Mouse (Mus musculus) embryonic facial prominence, embryonic 15.5 days (tissue): ENCODE measurements around the gene Il1rn. TPM values are rescaled to one million over a fixed set of nuclear protein-coding genes. Genes with fewer than 3 reads are reported as not detected.

ENCODE experiments used
- ATAC-seq: fragments of 200-750 bp; cut with Nextera tagmentation; 2 replicates; pipeline ENCODE4 v1.8.0; 2017; ENCODE audit warnings: low read depth, moderate TSS enrichment; ENCODE audit not compliant: insufficient number of reproducible peaks, low FRiP score, low TSS enrichment
- H3K27ac ChIP-seq: fragments of 300-500 bp; sonication (generic); replicated peaks from 2 replicates; pipeline ENCODE4 v1.5.1; 2015; ENCODE audit warnings: mild to moderate bottlenecking, inconsistent platforms
- H3K27me3 ChIP-seq: fragments of 300-500 bp; sonication (generic); 2 replicates; pipeline ENCODE4 v1.6.1; 2015; ENCODE audit warnings: inconsistent platforms
- H3K36me3 ChIP-seq: fragments of 300-500 bp; sonication (generic); 2 replicates; pipeline ENCODE4 v1.6.1; 2015; ENCODE audit warnings: mild to moderate bottlenecking, inconsistent platforms
- H3K4me1 ChIP-seq: fragments of 300-500 bp; sonication (generic); 2 replicates; pipeline ENCODE4 v1.6.1; 2015; ENCODE audit warnings: inconsistent platforms
- H3K4me2 ChIP-seq: fragments of 300-500 bp; sonication (generic); replicated peaks from 2 replicates; pipeline ENCODE4 v1.6.1; 2015; ENCODE audit warnings: mild to moderate bottlenecking, inconsistent platforms
- H3K4me3 ChIP-seq: fragments of 300-500 bp; sonication (generic); replicated peaks from 2 replicates; pipeline ENCODE4 v1.5.1; 2015; ENCODE audit warnings: mild to moderate bottlenecking, inconsistent platforms
- H3K9ac ChIP-seq: fragments of 300-500 bp; sonication (generic); 2 replicates; pipeline ENCODE4 v1.6.1; 2015; ENCODE audit warnings: inconsistent platforms
- H3K9me3 ChIP-seq: fragments of 300-500 bp; sonication (generic); replicated peaks from 2 replicates; pipeline ENCODE4 v1.6.1; 2016; ENCODE audit warnings: inconsistent platforms
- WGBS: fragments of 180-500 bp; shearing (Covaris S2); methylation state at CpG from one replicate; pipeline ENCODE4 v1.1.7; 2015; 5-methylcytosine and 5-hydroxymethylcytosine counted together
- polyA plus RNA-seq: library from polyadenylated mRNA; unstranded; fragments of >200 nt; fragmentation: Nextera tagmentation; extraction: Ambion mirVana; gene quantifications from 2 replicates; pipeline ENCODE4 v1.2.1, GENCODE M21; 2015

The Il1rn gene
- polyA plus RNA-seq, 1 experiment from 2014 or later, result 11.9 TPM

GRCm38 (mm10) chr2:24382456-24383230 lies 46.0 kb downstream of the Il1rn start:
- Histone ChIP-seq H3K9me3 (no peaks in the 10 kb centered on the region), H3K27me3 (no peaks in the 10 kb centered on the region), H3K9ac (no peak overlapping the region), H3K4me3 (no peak overlapping the region), H3K4me2 (no peak overlapping the region), H3K36me3 (no peaks in the 10 kb centered on the region), H3K4me1 (0 out of 2 replicates have a peak, but pooled peaks cover 3% of the 10 kb centered on the region), H3K27ac (no peak overlapping the region)
- 66% methylated on average over 9 of the region's 9 CpGs for WGBS
- no peak for ATAC-seq

GRCm38 (mm10) chr2:24383636-24384035 lies 47.0 kb downstream of the Il1rn start:
- H3K27ac ChIP-seq, result no peak overlapping the region
- no peaks in the 10 kb centered on the region for H3K27me3 ChIP-seq
- 0 out of 2 replicates have a peak, but pooled peaks cover 3% of the 10 kb centered on the region for H3K4me1 ChIP-seq
- H3K36me3 ChIP-seq, result no peaks in the 10 kb centered on the region
- no peak for ATAC-seq
- no peak overlapping the region for H3K9ac ChIP-seq
- H3K9me3 ChIP-seq, result no peaks in the 10 kb centered on the region
- WGBS, result 66% methylated on average over 3 of the region's 3 CpGs
- H3K4me2 ChIP-seq, result no peak overlapping the region
- H3K4me3 ChIP-seq, result no peak overlapping the region

GRCm38 (mm10) chr2:24384393-24384792 lies 47.7 kb downstream of the Il1rn start:
- H3K27ac ChIP-seq, result no peak overlapping the region
- no peaks in the 10 kb centered on the region for H3K27me3 ChIP-seq
- H3K36me3 ChIP-seq, result no peaks in the 10 kb centered on the region
- no peak for ATAC-seq
- H3K9me3 ChIP-seq, result no peaks in the 10 kb centered on the region
- H3K4me3 ChIP-seq, result no peak overlapping the region
- no peak overlapping the region for H3K9ac ChIP-seq
- H3K4me1 ChIP-seq, result 0 out of 2 replicates have a peak, but pooled peaks cover 3% of the 10 kb centered on the region
- no peak overlapping the region for H3K4me2 ChIP-seq

- ATAC-seq, result peak; percentile 45
- Histone ChIP-seq H3K36me3 (no peaks in the 10 kb centered on the region), H3K27ac (no peak overlapping the region), H3K4me3 (no peak overlapping the region), H3K9me3 (no peaks in the 10 kb centered on the region), H3K9ac (no peak overlapping the region), H3K4me2 (no peak overlapping the region), H3K27me3 (no peaks in the 10 kb centered on the region), H3K4me1 (0 out of 2 replicates have a peak, but pooled peaks cover 3% of the 10 kb centered on the region)
- 70% methylated on average over 14 of the region's 14 CpGs for WGBS
These were observed 48.7 kb downstream of the Il1rn start for GRCm38 (mm10) chr2:24385111-24385961.

GRCm38 (mm10) chr2:24386158-24386963 lies 49.7 kb downstream of the Il1rn start:
- no peaks in the 10 kb centered on the region for H3K9me3 ChIP-seq
- no peak overlapping the region for H3K4me3 ChIP-seq
- H3K4me2 ChIP-seq, result no peak overlapping the region
- H3K27ac ChIP-seq, result no peak overlapping the region
- no peaks in the 10 kb centered on the region for H3K36me3 ChIP-seq
- H3K4me1 ChIP-seq, result 0 out of 2 replicates have a peak, but pooled peaks cover 3% of the 10 kb centered on the region
- H3K9ac ChIP-seq, result no peak overlapping the region
- 85% methylated on average over 21 of the region's 21 CpGs for WGBS
- ATAC-seq, result no peak
- no peaks in the 10 kb centered on the region for H3K27me3 ChIP-seq

- WGBS, result 79% methylated on average over 2 of the region's 2 CpGs
- H3K9ac ChIP-seq, result no peak overlapping the region
- H3K4me1 ChIP-seq, result 0 out of 2 replicates have a peak, but pooled peaks cover 3% of the 10 kb centered on the region
- H3K9me3 ChIP-seq, result no peaks in the 10 kb centered on the region
- H3K4me2 ChIP-seq, result no peak overlapping the region
- no peaks in the 10 kb centered on the region for H3K36me3 ChIP-seq
- no peak overlapping the region for H3K27ac ChIP-seq
- no peak overlapping the region for H3K4me3 ChIP-seq
- ATAC-seq, result no peak
- H3K27me3 ChIP-seq, result no peaks in the 10 kb centered on the region
These were observed 50.3 kb downstream of the Il1rn start for GRCm38 (mm10) chr2:24386964-24387320.

- H3K27me3 ChIP-seq, result no peaks in the 10 kb centered on the region
- WGBS, result 88% methylated on average over 4 of the region's 4 CpGs
- H3K9me3 ChIP-seq, result no peaks in the 10 kb centered on the region
- H3K4me2 ChIP-seq, result no peak overlapping the region
- H3K4me1 ChIP-seq, result 0 out of 2 replicates have a peak, but pooled peaks cover 3% of the 10 kb centered on the region
- no peak overlapping the region for H3K27ac ChIP-seq
- no peak overlapping the region for H3K4me3 ChIP-seq
- ATAC-seq, result no peak
- H3K9ac ChIP-seq, result no peak overlapping the region
- no peaks in the 10 kb centered on the region for H3K36me3 ChIP-seq
These were observed 51.0 kb downstream of the Il1rn start for GRCm38 (mm10) chr2:24387361-24388283.

- H3K36me3 ChIP-seq, result no peaks in the 10 kb centered on the region
- ATAC-seq, result no peak
- H3K4me2 ChIP-seq, result no peak overlapping the region
- no peak overlapping the region for H3K9ac ChIP-seq
- no peaks in the 10 kb centered on the region for H3K9me3 ChIP-seq
- H3K27ac ChIP-seq, result no peak overlapping the region
- 76% methylated on average over 2 of the region's 2 CpGs for WGBS
- H3K4me1 ChIP-seq, result no peaks in the 10 kb centered on the region
- H3K27me3 ChIP-seq, result no peaks in the 10 kb centered on the region
- no peak overlapping the region for H3K4me3 ChIP-seq
These were observed 56.6 kb downstream of the Il1rn start for GRCm38 (mm10) chr2:24393251-24393650.

GRCm38 (mm10) chr2:24397115-24397514 lies 60.5 kb downstream of the Il1rn start:
- no peaks in the 10 kb centered on the region for H3K9me3 ChIP-seq
- H3K27ac ChIP-seq, result no peak overlapping the region
- 23% methylated on average over 2 of the region's 2 CpGs for WGBS
- no peak overlapping the region for H3K9ac ChIP-seq
- ATAC-seq, result no peak
- H3K36me3 ChIP-seq, result no peaks in the 10 kb centered on the region
- no peaks in the 10 kb centered on the region for H3K4me1 ChIP-seq
- no peak overlapping the region for H3K4me2 ChIP-seq
- no peak overlapping the region for H3K4me3 ChIP-seq
- no peaks in the 10 kb centered on the region for H3K27me3 ChIP-seq

GRCm38 (mm10) chr2:24400711-24401110 lies 64.1 kb downstream of the Il1rn start:
- no peak overlapping the region for H3K4me3 ChIP-seq
- H3K27me3 ChIP-seq, result 0 out of 2 replicates have a peak, but pooled peaks cover 4% of the 10 kb centered on the region
- no peaks in the 10 kb centered on the region for H3K36me3 ChIP-seq
- H3K4me1 ChIP-seq, result peaks cover 6% of the 10 kb centered on the region; the same call in 1 of the 2 replicates
- no peak overlapping the region for H3K9ac ChIP-seq
- H3K9me3 ChIP-seq, result no peaks in the 10 kb centered on the region
- no peak overlapping the region for H3K4me2 ChIP-seq
- H3K27ac ChIP-seq, result no peak overlapping the region
- ATAC-seq, result no peak
- WGBS, result 84% methylated on average over 3 of the region's 3 CpGs
